Mouse (Mus musculus): ENCODE measurements at regions not wholly inside any gene's neighbourhood (a gene's known extent, or its start where the extent isn't known, plus 50 kb on each side); places are given as distances from the start of the nearest gene placed in this dataset.

DNA sequence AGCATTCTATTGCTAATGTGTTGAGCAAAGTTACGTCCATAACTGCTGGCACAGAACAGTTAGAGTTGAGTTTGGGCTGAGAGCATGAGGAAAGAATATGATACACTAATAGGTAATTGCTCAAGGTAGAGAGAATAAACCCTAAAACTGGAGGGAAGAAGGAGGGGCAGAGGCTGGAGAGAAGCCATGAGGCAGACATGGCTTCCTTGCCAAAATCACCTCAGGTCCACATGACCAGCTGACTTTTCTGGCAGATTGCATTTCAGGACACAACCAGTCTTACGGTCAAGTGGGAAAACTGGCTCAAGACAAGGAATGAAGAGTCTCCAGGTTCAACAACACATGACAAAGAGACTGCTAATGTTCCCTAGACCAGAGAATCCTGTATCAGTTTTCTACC, 374.9 kb downstream of the Med10 start:
- no peaks in the 10 kb centered on the region for H3K27me3 ChIP-seq (ENCODE audit: control insufficient read depth, insufficient read depth, low read length)
- DNase-seq = no peak
- no peak overlapping the region for H3K9ac ChIP-seq (replicated peaks; ENCODE audit: low read length)

DNA sequence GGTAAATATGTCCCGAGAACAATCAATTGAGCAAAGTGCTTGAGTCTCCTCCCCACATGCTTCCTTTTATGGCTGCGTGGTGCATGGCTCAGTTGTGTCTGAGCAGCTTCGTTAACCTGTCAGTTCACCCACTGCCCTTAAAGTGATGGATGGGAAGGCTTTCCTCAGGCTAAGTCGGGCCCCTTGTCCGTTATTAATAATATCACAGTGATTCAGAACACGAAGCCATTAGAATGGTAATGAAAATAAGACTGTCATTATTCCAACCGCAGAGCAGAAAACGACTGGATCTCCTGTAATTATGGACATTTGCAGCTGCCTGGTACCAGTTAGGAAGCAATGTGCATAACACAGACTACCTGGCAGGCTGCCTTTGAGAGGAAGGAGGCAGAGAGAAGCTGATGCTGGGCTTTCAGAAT, 375.9 kb downstream of the Med10 start:
- no peak overlapping the region for H3K9ac ChIP-seq (replicated peaks; ENCODE audit: low read length)
- H3K4me2 ChIP-seq (ENCODE audit: low read length) = no peak overlapping the region
- H3K4me3 ChIP-seq (replicated peaks; ENCODE audit: low read depth, low read length) = no peak overlapping the region
- no peaks in the 10 kb centered on the region for H3K4me1 ChIP-seq (ENCODE audit: control insufficient read depth, insufficient read depth, low read length)
- no peaks in the 10 kb centered on the region for H3K36me3 ChIP-seq (ENCODE audit: control insufficient read depth, insufficient read depth, low read length)
- no peaks in the 10 kb centered on the region for H3K27me3 ChIP-seq (ENCODE audit: control insufficient read depth, insufficient read depth, low read length)
- peak; percentile 37 for DNase-seq
- no peak for ATAC-seq (ENCODE audit: low FRiP score, low TSS enrichment)
- H3K9me3 ChIP-seq (ENCODE audit: control insufficient read depth, low read length) = no peaks in the 10 kb centered on the region
- 47% methylated on average over 8 of the region's 8 CpGs for WGBS
- H3K27ac ChIP-seq (replicated peaks; ENCODE audit: low read depth, low read length) = 0 out of 2 replicates have a peak overlapping the region, but pooled peaks have one; percentile 15

More for the DNA sequence above, 374.9 kb downstream of the Med10 start:
- no peaks in the 10 kb centered on the region for H3K36me3 ChIP-seq (ENCODE audit: control insufficient read depth, insufficient read depth, low read length)
- 94% methylated on average over 2 of the region's 2 CpGs for WGBS
- H3K4me1 ChIP-seq (ENCODE audit: control insufficient read depth, insufficient read depth, low read length) = no peaks in the 10 kb centered on the region
- H3K4me3 ChIP-seq (replicated peaks; ENCODE audit: low read depth, low read length) = no peak overlapping the region
- H3K27ac ChIP-seq (replicated peaks; ENCODE audit: low read depth, low read length) = no peak overlapping the region
- ATAC-seq (ENCODE audit: low FRiP score, low TSS enrichment) = no peak
- no peaks in the 10 kb centered on the region for H3K9me3 ChIP-seq (ENCODE audit: control insufficient read depth, low read length)
- H3K4me2 ChIP-seq (ENCODE audit: low read length) = no peak overlapping the region

DNA sequence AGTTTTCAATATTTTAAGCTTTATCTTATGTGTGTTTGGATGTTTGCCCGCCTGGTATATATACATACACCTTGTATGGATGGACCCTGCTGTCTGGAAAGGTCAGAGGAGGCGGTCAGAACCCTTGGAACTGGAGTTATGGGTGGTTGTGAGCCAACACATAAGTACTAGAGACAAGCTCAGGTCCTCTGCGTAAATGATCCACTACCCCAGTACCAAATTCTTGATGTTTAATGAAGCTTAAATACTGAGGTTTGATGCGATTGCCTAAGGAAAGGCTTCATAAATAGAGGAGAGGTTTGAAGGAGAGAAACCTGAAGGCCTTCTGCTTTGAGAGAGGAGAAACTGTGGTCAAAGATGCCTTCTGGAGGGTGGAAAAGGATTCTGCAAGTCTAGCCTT, 388.8 kb downstream of the Med10 start:
- Histone ChIP-seq H3K27ac (replicated peaks; ENCODE audit: low read depth, low read length) (no peak overlapping the region), H3K4me3 (replicated peaks; ENCODE audit: low read depth, low read length) (no peak overlapping the region), H3K4me1 (ENCODE audit: control insufficient read depth, insufficient read depth, low read length) (peaks cover under 1% of the 10 kb centered on the region; the same call in 1 of the 2 replicates), H3K27me3 (ENCODE audit: control insufficient read depth, insufficient read depth, low read length) (no peaks in the 10 kb centered on the region), H3K36me3 (ENCODE audit: control insufficient read depth, insufficient read depth, low read length) (no peaks in the 10 kb centered on the region), H3K9me3 (ENCODE audit: control insufficient read depth, low read length) (no peaks in the 10 kb centered on the region), H3K9ac (replicated peaks; ENCODE audit: low read length) (no peak overlapping the region), H3K4me2 (ENCODE audit: low read length) (no peak overlapping the region)
- 88% methylated on average over 4 of the region's 4 CpGs for WGBS
- DNase-seq (no peak), ATAC-seq (ENCODE audit: low FRiP score, low TSS enrichment) (no peak)

DNA sequence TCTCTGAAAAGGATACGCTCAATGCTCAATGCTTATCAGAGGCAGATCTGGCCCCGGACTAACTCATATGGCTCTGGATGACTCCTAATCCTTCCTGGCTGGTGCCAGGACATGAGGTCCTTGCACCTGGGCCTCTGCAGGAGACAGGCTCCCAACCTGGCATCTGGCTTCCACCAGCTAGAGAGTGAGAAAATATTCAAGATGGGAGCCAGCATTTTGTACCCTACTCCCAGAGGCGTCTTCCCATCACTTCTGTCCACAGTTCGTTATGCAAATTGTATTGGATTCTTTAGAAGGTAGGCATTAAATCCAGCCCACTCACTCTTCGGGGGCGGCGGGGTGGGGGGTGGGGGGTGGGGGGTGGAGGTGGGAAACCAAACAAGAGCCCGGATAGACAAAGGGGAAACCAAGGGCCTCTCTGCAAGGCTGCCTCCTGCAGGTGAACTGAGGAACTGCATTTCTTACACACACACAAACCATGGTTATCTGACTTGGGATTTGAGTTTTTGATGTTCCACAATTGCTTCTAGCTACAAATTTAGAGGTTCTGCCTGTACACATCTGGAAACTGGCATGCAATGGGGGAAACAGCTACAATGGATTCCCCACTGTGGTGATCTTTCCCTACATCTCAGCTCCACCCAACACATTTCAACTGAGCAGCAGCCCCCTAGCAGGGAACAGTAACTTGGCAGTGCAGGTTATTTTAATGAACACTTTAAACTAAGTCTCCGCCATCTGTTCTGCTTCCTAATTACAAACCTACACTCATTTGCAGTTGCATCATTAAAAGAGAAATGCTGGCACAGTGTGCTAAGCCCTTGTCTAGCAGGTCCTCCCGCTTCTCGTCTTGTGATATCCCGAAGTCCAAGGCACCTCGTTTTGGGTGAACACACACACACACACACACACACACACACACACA, 390.2 kb downstream of the Med10 start:
- H3K4me1 ChIP-seq (ENCODE audit: control insufficient read depth, insufficient read depth, low read length) = peaks cover 11% of the 10 kb centered on the region; the same call in 1 of the 2 replicates
- no peaks in the 10 kb centered on the region for H3K36me3 ChIP-seq (ENCODE audit: control insufficient read depth, insufficient read depth, low read length)
- H3K27ac ChIP-seq (replicated peaks; ENCODE audit: low read depth, low read length) = no peak overlapping the region
- H3K27me3 ChIP-seq (ENCODE audit: control insufficient read depth, insufficient read depth, low read length) = no peaks in the 10 kb centered on the region
- H3K4me2 ChIP-seq (ENCODE audit: low read length) = no peak overlapping the region
- 82% methylated on average over 13 of the region's 13 CpGs for WGBS
- no peaks in the 10 kb centered on the region for H3K9me3 ChIP-seq (ENCODE audit: control insufficient read depth, low read length)
- H3K9ac ChIP-seq (replicated peaks; ENCODE audit: low read length) = no peak overlapping the region
- DNase-seq = peak; percentile 26
- no peak for ATAC-seq (ENCODE audit: low FRiP score, low TSS enrichment)
- no peak overlapping the region for H3K4me3 ChIP-seq (replicated peaks; ENCODE audit: low read depth, low read length)

DNA sequence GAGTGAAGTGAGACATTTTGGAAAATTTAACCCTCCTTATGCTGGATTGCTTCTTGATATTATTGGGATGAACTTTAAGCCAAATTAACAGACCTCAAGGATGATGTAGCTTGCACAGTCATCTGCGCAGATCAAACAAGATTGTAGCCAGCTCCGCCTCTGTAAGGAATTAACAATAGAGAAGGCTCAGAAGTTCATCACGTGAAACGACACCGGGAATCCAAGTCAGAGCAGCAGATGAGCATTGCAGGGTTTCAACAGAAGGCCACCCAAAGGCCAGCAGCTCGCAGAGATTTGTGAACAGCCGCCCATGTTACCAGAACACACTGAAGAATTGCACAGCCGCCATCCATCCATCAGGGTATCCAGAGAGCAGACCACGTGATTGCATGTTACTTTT, 391.1 kb downstream of the Med10 start:
- H3K9ac ChIP-seq (replicated peaks; ENCODE audit: low read length) = no peak overlapping the region
- no peak overlapping the region for H3K4me2 ChIP-seq (ENCODE audit: low read length)
- DNase-seq = no peak
- peaks cover 11% of the 10 kb centered on the region; the same call in 1 of the 2 replicates for H3K4me1 ChIP-seq (ENCODE audit: control insufficient read depth, insufficient read depth, low read length)
- H3K27me3 ChIP-seq (ENCODE audit: control insufficient read depth, insufficient read depth, low read length) = no peaks in the 10 kb centered on the region
- no peak for ATAC-seq (ENCODE audit: low FRiP score, low TSS enrichment)
- H3K4me3 ChIP-seq (replicated peaks; ENCODE audit: low read depth, low read length) = no peak overlapping the region
- no peak overlapping the region for H3K27ac ChIP-seq (replicated peaks; ENCODE audit: low read depth, low read length)
- H3K9me3 ChIP-seq (ENCODE audit: control insufficient read depth, low read length) = no peaks in the 10 kb centered on the region
- WGBS = 82% methylated on average over 9 of the region's 9 CpGs
- H3K36me3 ChIP-seq (ENCODE audit: control insufficient read depth, insufficient read depth, low read length) = no peaks in the 10 kb centered on the region

DNA sequence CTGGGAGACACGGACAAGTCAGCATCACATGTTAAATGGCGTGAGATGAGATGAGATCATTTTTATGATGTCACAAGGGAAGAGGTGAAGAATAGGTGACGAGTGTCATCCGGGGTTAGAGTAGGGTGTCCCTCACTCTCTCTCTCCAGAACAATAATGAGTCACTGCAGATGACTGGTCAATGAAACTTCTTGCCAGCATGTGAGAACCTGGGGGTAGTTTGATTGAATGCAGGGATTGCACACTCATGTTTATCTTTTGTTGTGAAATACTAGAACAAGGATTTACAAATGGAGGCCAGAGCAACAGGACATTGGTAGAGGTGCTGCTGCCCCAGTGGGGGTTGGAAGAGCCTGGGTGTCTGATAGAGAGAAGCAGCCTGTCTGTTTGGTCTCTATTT, 393.7 kb downstream of the Med10 start:
- no peaks in the 10 kb centered on the region for H3K9me3 ChIP-seq (ENCODE audit: control insufficient read depth, low read length)
- H3K36me3 ChIP-seq (ENCODE audit: control insufficient read depth, insufficient read depth, low read length) = no peaks in the 10 kb centered on the region
- no peak overlapping the region for H3K4me3 ChIP-seq (replicated peaks; ENCODE audit: low read depth, low read length)
- H3K4me1 ChIP-seq (ENCODE audit: control insufficient read depth, insufficient read depth, low read length) = peaks cover 11% of the 10 kb centered on the region; the same call in 1 of the 2 replicates
- DNase-seq = no peak
- no peak overlapping the region for H3K27ac ChIP-seq (replicated peaks; ENCODE audit: low read depth, low read length)
- no peak overlapping the region for H3K9ac ChIP-seq (replicated peaks; ENCODE audit: low read length)
- ATAC-seq (ENCODE audit: low FRiP score, low TSS enrichment) = no peak
- 93% methylated on average over 4 of the region's 4 CpGs for WGBS
- no peaks in the 10 kb centered on the region for H3K27me3 ChIP-seq (ENCODE audit: control insufficient read depth, insufficient read depth, low read length)
- no peak overlapping the region for H3K4me2 ChIP-seq (ENCODE audit: low read length)

DNA sequence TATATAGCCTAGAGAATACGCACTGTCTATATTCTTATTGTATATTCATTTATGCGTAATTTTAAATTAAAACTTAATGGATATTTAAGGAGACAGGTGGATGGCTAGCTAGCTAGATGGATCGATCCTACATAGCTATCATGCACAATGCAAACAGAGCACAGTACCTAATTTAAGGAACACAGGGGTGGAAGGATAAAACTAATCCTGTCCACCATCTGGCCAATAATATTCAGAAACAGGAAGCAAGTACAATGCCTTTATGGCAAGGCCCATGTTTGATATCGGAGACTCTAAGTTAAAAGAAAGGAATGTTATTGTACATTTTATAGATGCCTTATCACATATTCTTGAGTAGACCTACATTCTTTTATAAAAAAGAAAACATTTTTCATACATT, 396.4 kb downstream of the Med10 start:
- Histone ChIP-seq H3K27ac (replicated peaks; ENCODE audit: low read depth, low read length) (no peak overlapping the region), H3K4me1 (ENCODE audit: control insufficient read depth, insufficient read depth, low read length) (peaks cover 11% of the 10 kb centered on the region; the same call in 1 of the 2 replicates), H3K9ac (replicated peaks; ENCODE audit: low read length) (no peak overlapping the region), H3K27me3 (ENCODE audit: control insufficient read depth, insufficient read depth, low read length) (no peaks in the 10 kb centered on the region), H3K9me3 (ENCODE audit: control insufficient read depth, low read length) (no peaks in the 10 kb centered on the region), H3K4me2 (ENCODE audit: low read length) (no peak overlapping the region), H3K36me3 (ENCODE audit: control insufficient read depth, insufficient read depth, low read length) (no peaks in the 10 kb centered on the region), H3K4me3 (replicated peaks; ENCODE audit: low read depth, low read length) (no peak overlapping the region)
- no peak for DNase-seq
- no peak for ATAC-seq (ENCODE audit: low FRiP score, low TSS enrichment)
- WGBS = 81% methylated on average over 4 of the region's 4 CpGs

DNA sequence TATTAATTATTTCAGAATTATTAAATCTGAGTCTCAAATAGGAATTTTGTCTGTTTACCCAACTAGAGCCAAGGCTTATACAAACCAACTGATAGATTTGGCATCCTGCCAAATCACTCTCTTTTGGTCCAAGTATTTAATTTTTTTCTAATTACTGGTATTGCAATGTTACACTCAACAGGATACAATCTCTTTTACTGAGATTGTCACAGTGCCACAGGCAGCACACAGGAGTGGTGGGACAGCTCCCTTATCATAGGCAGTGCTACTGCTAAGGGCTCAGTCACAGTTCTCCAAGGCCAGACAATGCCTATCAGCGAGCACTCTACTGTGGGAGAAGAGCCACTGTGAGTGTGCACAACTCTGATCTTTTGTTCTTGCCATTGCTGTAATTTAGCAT, 396.9 kb downstream of the Med10 start:
- Histone ChIP-seq H3K9ac (replicated peaks; ENCODE audit: low read length) (no peak overlapping the region), H3K27ac (replicated peaks; ENCODE audit: low read depth, low read length) (no peak overlapping the region), H3K4me1 (ENCODE audit: control insufficient read depth, insufficient read depth, low read length) (peaks cover 11% of the 10 kb centered on the region; the same call in 1 of the 2 replicates), H3K4me2 (ENCODE audit: low read length) (no peak overlapping the region), H3K9me3 (ENCODE audit: control insufficient read depth, low read length) (no peaks in the 10 kb centered on the region), H3K4me3 (replicated peaks; ENCODE audit: low read depth, low read length) (no peak overlapping the region), H3K36me3 (ENCODE audit: control insufficient read depth, insufficient read depth, low read length) (no peaks in the 10 kb centered on the region), H3K27me3 (ENCODE audit: control insufficient read depth, insufficient read depth, low read length) (no peaks in the 10 kb centered on the region)
- ATAC-seq (ENCODE audit: low FRiP score, low TSS enrichment) (no peak), DNase-seq (peak; percentile 53)
- WGBS = 74% methylated on average over 1 of the region's 1 CpGs

DNA sequence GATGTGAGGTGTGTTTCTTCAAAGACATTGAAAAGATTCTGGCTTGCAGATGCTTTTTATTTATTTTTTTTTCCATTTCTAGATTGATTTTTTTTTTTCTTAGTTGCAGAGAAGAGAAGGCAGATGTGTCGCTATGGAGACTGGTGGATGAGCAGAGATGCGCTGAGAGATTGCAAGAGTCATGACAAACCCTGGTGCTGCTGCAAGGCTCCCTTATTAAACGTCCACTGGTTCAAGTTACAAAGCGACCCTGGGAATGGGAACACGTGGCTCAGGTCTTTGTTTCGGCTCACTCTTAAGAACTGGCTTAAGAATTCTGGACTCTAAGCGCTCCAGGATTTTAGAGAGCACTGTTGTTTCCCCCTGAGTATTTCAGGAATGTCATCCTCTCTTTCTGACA, 403.1 kb downstream of the Med10 start:
- WGBS = 18% methylated on average over 7 of the region's 7 CpGs
- Histone ChIP-seq H3K9me3 (ENCODE audit: control insufficient read depth, low read length) (no peaks in the 10 kb centered on the region), H3K4me2 (ENCODE audit: low read length) (no peak overlapping the region), H3K27me3 (ENCODE audit: control insufficient read depth, insufficient read depth, low read length) (no peaks in the 10 kb centered on the region), H3K4me1 (ENCODE audit: control insufficient read depth, insufficient read depth, low read length) (no peaks in the 10 kb centered on the region), H3K27ac (replicated peaks; ENCODE audit: low read depth, low read length) (no peak overlapping the region), H3K4me3 (replicated peaks; ENCODE audit: low read depth, low read length) (no peak overlapping the region), H3K36me3 (ENCODE audit: control insufficient read depth, insufficient read depth, low read length) (no peaks in the 10 kb centered on the region), H3K9ac (replicated peaks; ENCODE audit: low read length) (no peak overlapping the region)
- ATAC-seq (ENCODE audit: low FRiP score, low TSS enrichment) (no peak), DNase-seq (peak; percentile 44)

Measured in midbrain, embryonic 14.5 days (tissue).